Mouse (Mus musculus): ENCODE data around the gene Kif17. TPM values are rescaled to one million over a fixed set of nuclear protein-coding genes. Genes with fewer than 3 reads are reported as not detected.

Gene Kif17
- total and polyA plus RNA-seq, 3 experiments, result 0.54 to 2.5 TPM; not detected in 1

DNA sequence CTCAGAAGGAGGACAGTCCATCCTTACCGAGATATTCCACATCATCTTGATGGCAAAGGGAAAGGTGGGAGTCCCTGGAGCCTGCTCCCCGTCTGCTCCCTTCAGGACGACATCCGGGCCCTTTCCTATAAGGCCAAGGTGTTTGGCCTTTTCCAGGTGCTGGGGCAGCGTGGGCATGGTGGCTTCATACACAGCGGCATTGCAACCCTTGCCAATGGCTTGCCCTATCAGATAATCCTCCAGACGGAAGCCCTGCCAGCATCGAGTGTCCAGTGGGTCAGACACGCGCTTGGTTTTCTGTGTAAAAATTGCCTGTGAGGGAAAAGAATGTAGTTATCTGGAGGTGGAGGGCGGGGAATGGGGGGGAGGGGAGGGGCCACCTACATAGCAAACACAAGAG, 70.5 kb downstream of the Kif17 start:
- Histone ChIP-seq H3K79me2 (ENCODE audit: control insufficient read depth, insufficient read depth, low read length, poor library complexity) (peaks cover 2% of the 10 kb centered on the region; the same call in 1 of the 2 replicates), H3K9ac (ENCODE audit: control insufficient read depth, low read depth, low read length, poor library complexity, severe bottlenecking) (no peak overlapping the region), H3K4me1 (ENCODE audit: control insufficient read depth in 1 of 2, insufficient read depth in 2 of 2, low read length in 2 of 2) (no peaks in the 10 kb centered on the region)

DNA sequence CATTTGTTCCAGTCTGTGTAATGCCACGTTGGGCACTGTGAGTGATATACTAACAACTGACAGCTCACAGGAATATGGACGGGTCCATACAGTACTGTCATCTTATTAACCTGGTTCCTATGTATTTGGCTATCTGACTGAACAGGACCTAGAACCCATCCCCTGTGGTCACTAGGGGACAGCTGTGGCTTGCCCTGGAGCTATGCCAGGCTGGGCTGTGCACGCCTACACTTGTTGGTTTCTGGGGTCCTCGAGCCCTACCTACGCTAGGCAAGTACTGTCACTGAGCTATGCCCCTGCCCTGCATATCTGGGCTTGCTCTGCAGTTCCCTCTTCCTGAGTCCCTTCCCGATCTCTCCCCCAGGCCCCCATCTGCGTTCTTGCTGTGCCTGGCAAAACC, 71.3 kb downstream of the Kif17 start:
- no peak overlapping the region for H3K9ac ChIP-seq (ENCODE audit: control insufficient read depth, low read depth, low read length, poor library complexity, severe bottlenecking)
- H3K9me3 ChIP-seq (replicated peaks; ENCODE audit: insufficient read depth, low read length), result no peaks in the 10 kb centered on the region
- 0 out of 4 replicates have a peak, but pooled peaks cover 0 to 2% of the 10 kb centered on the region in 2 experiments for H3K36me3 ChIP-seq (ENCODE audit: control insufficient read depth in 1 of 2, insufficient read depth in 2 of 2, low read length in 2 of 2)
- H3K27ac ChIP-seq (ENCODE audit: control insufficient read depth, low read depth, low read length), result no peak overlapping the region
- H3K4me3 ChIP-seq (ENCODE audit: control insufficient read depth in 1 of 2, insufficient read depth in 1 of 2, low read depth in 2 of 2, low read length in 2 of 2), result no peak overlapping the region
- no peak for DNase-seq (ENCODE audit: low read depth, low spot score)
- peaks cover 0 to 3% of the 10 kb centered on the region in 2 experiments; a peak in 1 of 4 replicates for H3K4me1 ChIP-seq (ENCODE audit: control insufficient read depth in 1 of 2, insufficient read depth in 2 of 2, low read length in 2 of 2)
- TF ChIP-seq GABPA (IDR thresholded peaks at IDR 0.05; ENCODE audit: low read depth, low read length), result no peak
- no peak for TF ChIP-seq TCF12 (IDR thresholded peaks at IDR 0.05; ENCODE audit: low read depth, low read length)
- TF ChIP-seq MAZ (IDR thresholded peaks at IDR 0.05; ENCODE audit: low read depth, low read length), result no peak
- no peak for TF ChIP-seq BHLHE40 (IDR thresholded peaks at IDR 0.05; ENCODE audit: borderline replicate concordance, low read depth, low read length)
- no peak for TF ChIP-seq POLR2AphosphoS5 (IDR thresholded peaks at IDR 0.05; ENCODE audit: borderline replicate concordance, low read depth, low read length)
- TF ChIP-seq E2F4 (IDR thresholded peaks at IDR 0.05; ENCODE audit: borderline replicate concordance, low read depth, low read length), result no peak
- no peak for TF ChIP-seq POLR2AphosphoS2 (IDR thresholded peaks at IDR 0.05; ENCODE audit: low read length)
- TF ChIP-seq CHD2 (IDR thresholded peaks at IDR 0.05; ENCODE audit: low read length), result no peak
- no peak for TF ChIP-seq ZKSCAN1 (IDR thresholded peaks at IDR 0.05; ENCODE audit: low read depth, low read length)
- TF ChIP-seq SIN3A (IDR thresholded peaks at IDR 0.05; ENCODE audit: low read length), result no peak
- TF ChIP-seq JUND (IDR thresholded peaks at IDR 0.05; ENCODE audit: low read depth, low read length), result no peak
- TF ChIP-seq RCOR1 (IDR thresholded peaks at IDR 0.05; ENCODE audit: low read depth, low read length), result no peak
- TF ChIP-seq ZNF384 (IDR thresholded peaks at IDR 0.05; ENCODE audit: low read depth, low read length), result no peak
- TF ChIP-seq TAL1 (IDR thresholded peaks at IDR 0.05; ENCODE audit: low read length), result no peak
- TF ChIP-seq MXI1 (IDR thresholded peaks at IDR 0.05; ENCODE audit: low read depth, low read length), result no peak
- no peak for TF ChIP-seq UBTF (IDR thresholded peaks at IDR 0.05; ENCODE audit: borderline replicate concordance, insufficient read depth, low read depth, low read length)
- TF ChIP-seq MEF2A (IDR thresholded peaks at IDR 0.05; ENCODE audit: extremely low read depth, insufficient replicate concordance, low read depth, low read length, poor library complexity, severe bottlenecking), result no peak
- TF ChIP-seq ETS1 (IDR thresholded peaks at IDR 0.05; ENCODE audit: low read depth, low read length), result no peak
- TF ChIP-seq RAD21 (IDR thresholded peaks at IDR 0.05; ENCODE audit: low read depth, low read length), result no peak
- no peak for TF ChIP-seq NELFE (IDR thresholded peaks at IDR 0.05; ENCODE audit: low read depth, low read length)
- no peaks in the 10 kb centered on the region for H3K27me3 ChIP-seq (ENCODE audit: control insufficient read depth in 1 of 2, insufficient read depth in 2 of 2, low read length in 2 of 2)
- H3K79me2 ChIP-seq (ENCODE audit: control insufficient read depth, insufficient read depth, low read length, poor library complexity), result peaks cover 3% of the 10 kb centered on the region; the same call in 1 of the 2 replicates

More for the DNA sequence above, 70.5 kb downstream of the Kif17 start:
- Histone ChIP-seq H3K9me3 (replicated peaks; ENCODE audit: insufficient read depth, low read length) (no peaks in the 10 kb centered on the region), H3K36me3 (ENCODE audit: control insufficient read depth in 1 of 2, insufficient read depth in 2 of 2, low read length in 2 of 2) (0 out of 4 replicates have a peak, but pooled peaks cover 0 to 2% of the 10 kb centered on the region in 2 experiments), H3K27me3 (ENCODE audit: control insufficient read depth in 1 of 2, insufficient read depth in 2 of 2, low read length in 2 of 2) (no peaks in the 10 kb centered on the region), H3K4me3 (ENCODE audit: control insufficient read depth in 1 of 2, insufficient read depth in 1 of 2, low read depth in 2 of 2, low read length in 2 of 2) (no peak overlapping the region), H3K27ac (ENCODE audit: control insufficient read depth, low read depth, low read length) (no peak overlapping the region)
- TF ChIP-seq POLR2A (IDR thresholded peaks at IDR 0.05; ENCODE audit: control insufficient read depth in 1 of 2, insufficient read depth in 1 of 2, low read depth in 1 of 2, low read length in 2 of 2, poor library complexity in 1 of 2) (no peak), KAT2A (conservative IDR thresholded peaks at IDR 0.05; ENCODE audit: low read depth, low read length) (no peak), SMC3 (IDR thresholded peaks at IDR 0.05; ENCODE audit: low read depth, low read length) (no peak), POLR2AphosphoS5 (IDR thresholded peaks at IDR 0.05; ENCODE audit: borderline replicate concordance, low read depth, low read length) (no peak), ZKSCAN1 (IDR thresholded peaks at IDR 0.05; ENCODE audit: low read depth, low read length) (no peak), CHD2 (IDR thresholded peaks at IDR 0.05; ENCODE audit: low read length) (no peak), E2F4 (IDR thresholded peaks at IDR 0.05; ENCODE audit: borderline replicate concordance, low read depth, low read length) (no peak), HCFC1 (IDR thresholded peaks at IDR 0.05; ENCODE audit: low read depth, low read length) (no peak), MYB (IDR thresholded peaks at IDR 0.05; ENCODE audit: low read depth, low read length) (no peak), ZC3H11A (IDR thresholded peaks at IDR 0.05; ENCODE audit: low read depth, low read length) (no peak), SIN3A (IDR thresholded peaks at IDR 0.05; ENCODE audit: low read length) (no peak), USF2 (IDR thresholded peaks at IDR 0.05; ENCODE audit: borderline replicate concordance in 1 of 2, insufficient read depth in 1 of 2, low read depth in 1 of 2, low read length in 2 of 2) (no peak), EP300 (IDR thresholded peaks at IDR 0.05; ENCODE audit: low read depth in 1 of 2, low read length in 2 of 2) (no peak), ETS1 (IDR thresholded peaks at IDR 0.05; ENCODE audit: low read depth, low read length) (no peak), MEF2A (IDR thresholded peaks at IDR 0.05; ENCODE audit: extremely low read depth, insufficient replicate concordance, low read depth, low read length, poor library complexity, severe bottlenecking) (no peak), TCF12 (IDR thresholded peaks at IDR 0.05; ENCODE audit: low read depth, low read length) (no peak), ZNF384 (IDR thresholded peaks at IDR 0.05; ENCODE audit: low read depth, low read length) (no peak), GATA1 (IDR thresholded peaks at IDR 0.05; ENCODE audit: low read depth, low read length) (no peak), UBTF (IDR thresholded peaks at IDR 0.05; ENCODE audit: borderline replicate concordance, insufficient read depth, low read depth, low read length) (no peak)
- DNase-seq (ENCODE audit: low read depth, low spot score), result no peak

Measured in MEL (cell line).